Mouse (Mus musculus) intestine, postnatal 0 days (tissue): ENCODE results near the gene Xrcc3. TPM values are rescaled to one million over a fixed set of nuclear protein-coding genes. Genes with fewer than 3 reads are reported as not detected.

Experiments
- ATAC-seq: fragments of 200-750 bp; cut with Nextera tagmentation; 2 replicates; pipeline ENCODE4 v1.8.0; 2017; ENCODE audit warnings: mild to moderate bottlenecking, moderate TSS enrichment, moderate library complexity
- H3K27ac ChIP-seq: fragments of 300-500 bp; sonication (generic); 2 replicates; pipeline ENCODE4 v1.5.1; 2014; ENCODE audit warnings: mild to moderate bottlenecking, low read depth, low read length, moderate library complexity
- H3K27me3 ChIP-seq: fragments of 300-500 bp; sonication (generic); replicated peaks from 2 replicates; pipeline ENCODE4 v1.6.1; 2014; ENCODE audit warnings: low read length, mixed read lengths; ENCODE audit not compliant: control insufficient read depth, insufficient read depth
- H3K36me3 ChIP-seq: fragments of 300-500 bp; sonication (generic); 2 replicates; pipeline ENCODE4 v1.6.1; 2014; ENCODE audit warnings: mild to moderate bottlenecking, moderate library complexity; ENCODE audit not compliant: control insufficient read depth, insufficient read depth
- H3K4me1 ChIP-seq: fragments of 300-500 bp; sonication (generic); replicated peaks from 2 replicates; pipeline ENCODE4 v1.6.1; 2014; ENCODE audit warnings: antibody characterized with exemption, low read length, mixed read lengths; ENCODE audit not compliant: control insufficient read depth, insufficient read depth
- H3K4me2 ChIP-seq: fragments of 300-500 bp; sonication (generic); replicated peaks from 2 replicates; pipeline ENCODE4 v1.6.1; 2014; ENCODE audit warnings: low read depth, mild to moderate bottlenecking, moderate library complexity
- H3K4me3 ChIP-seq: fragments of 300-500 bp; sonication (generic); 2 replicates; pipeline ENCODE4 v1.5.1; 2014; ENCODE audit warnings: low read depth, low read length
- H3K9ac ChIP-seq: fragments of 300-500 bp; sonication (generic); 2 replicates; pipeline ENCODE4 v1.6.1; 2014; ENCODE audit warnings: mild to moderate bottlenecking, low read depth, low read length
- H3K9me3 ChIP-seq: fragments of 300-500 bp; sonication (generic); 2 replicates; pipeline ENCODE4 v1.6.1; 2016; ENCODE audit warnings: mixed run types; ENCODE audit not compliant: control insufficient read depth
- CTCF ChIP-seq: sonication (generic); IDR thresholded peaks from 2 replicates; pipeline ENCODE4 v1.5.1; 2016; ENCODE audit warnings: low read depth, mild to moderate bottlenecking, control low read depth, antibody characterized with exemption, moderate library complexity
- WGBS: fragments of 180-500 bp; shearing (Covaris S2); extraction: QIAGEN DNeasy Blood & Tissue Kit; methylation state at CpG from one replicate; pipeline ENCODE4 v1.1.7; 2014; 5-methylcytosine and 5-hydroxymethylcytosine counted together
- polyA plus RNA-seq: library from polyadenylated mRNA; unstranded; fragments of >200 nt; fragmentation: Nextera tagmentation; extraction: Ambion mirVana; gene quantifications from 2 replicates; pipeline ENCODE4 v1.2.1, GENCODE M21; 2015

Xrcc3 gene
- polyA plus RNA-seq, 1 experiment from 2014 or later = 6.1 TPM

GRCm38 (mm10) chr12:111800459-111801183, 13.1 kb downstream of the Xrcc3 start:
- ATAC-seq = peak; percentile 27; the same call in 1 of the 2 replicates
- Histone ChIP-seq H3K4me3 (no peak overlapping the region), H3K27me3 (no peaks in the 10 kb centered on the region), H3K9me3 (no peaks in the 10 kb centered on the region), H3K4me1 (no peaks in the 10 kb centered on the region; the same call in 1 of the 2 replicates), H3K4me2 (no peak overlapping the region), H3K36me3 (peaks cover 76% of the 10 kb centered on the region), H3K27ac (peak overlapping the region; percentile 50; the same call in 1 of the 2 replicates), H3K9ac (no peak overlapping the region)
- 50% methylated on average over 10 of the region's 10 CpGs for WGBS
- TF ChIP-seq CTCF = no peak

DNA sequence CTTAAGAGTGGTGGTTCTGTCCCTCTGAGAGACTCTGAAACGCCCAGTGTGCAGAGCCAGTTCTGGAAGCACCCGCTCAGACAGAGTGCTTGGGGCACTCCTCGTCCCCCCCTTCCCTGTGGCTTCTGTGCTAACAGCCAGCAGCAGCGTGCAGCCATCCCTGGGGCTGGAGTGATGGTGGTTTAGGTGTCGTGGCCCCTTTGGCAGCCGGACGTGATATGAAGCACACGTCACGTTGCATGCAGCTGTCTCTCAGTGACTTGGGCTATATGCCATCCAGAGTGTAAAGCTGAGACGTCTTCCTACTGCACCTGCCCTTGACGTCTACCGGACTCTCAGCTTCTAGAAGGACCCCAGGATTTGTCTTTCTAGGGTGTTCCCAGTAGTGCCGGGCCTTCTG, 15.2 kb downstream of the Xrcc3 start:
- H3K4me3 ChIP-seq = no peak overlapping the region
- no peak overlapping the region; the same call in 1 of the 2 replicates for H3K27ac ChIP-seq
- H3K4me2 ChIP-seq = no peak overlapping the region
- no peak overlapping the region for H3K9ac ChIP-seq
- no peak for TF ChIP-seq CTCF
- no peak for ATAC-seq
- H3K27me3 ChIP-seq = no peaks in the 10 kb centered on the region
- H3K36me3 ChIP-seq = peaks cover 75% of the 10 kb centered on the region
- 93% methylated on average over 13 of the region's 13 CpGs for WGBS
- no peaks in the 10 kb centered on the region; the same call in 1 of the 2 replicates for H3K4me1 ChIP-seq
- H3K9me3 ChIP-seq = no peaks in the 10 kb centered on the region

DNA sequence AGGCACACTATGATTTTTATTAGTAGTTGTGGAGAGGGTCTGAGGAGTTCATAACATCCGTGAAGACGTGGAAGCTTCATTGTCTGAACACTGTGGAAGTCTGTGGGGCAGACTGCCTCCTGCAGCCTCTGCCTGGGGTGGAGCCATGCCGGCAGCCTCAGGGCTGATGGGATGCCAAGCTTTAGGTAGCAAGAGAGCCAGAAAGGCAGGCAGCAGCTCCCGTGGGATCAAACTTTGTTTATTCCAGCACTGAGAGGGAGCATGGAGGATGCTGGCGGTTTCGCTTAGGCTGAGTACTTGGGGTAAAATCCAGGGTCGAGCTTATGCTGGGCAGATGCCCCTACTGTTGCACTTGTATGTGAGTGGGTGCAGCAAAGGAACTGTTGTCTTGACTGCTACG, 16.4 kb downstream of the Xrcc3 start:
- Histone ChIP-seq H3K9ac (0 out of 2 replicates have a peak overlapping the region, but pooled peaks have one; percentile 22), H3K27me3 (no peaks in the 10 kb centered on the region), H3K4me2 (no peak overlapping the region), H3K9me3 (no peaks in the 10 kb centered on the region), H3K27ac (no peak overlapping the region), H3K4me3 (no peak overlapping the region), H3K36me3 (peaks cover 73% of the 10 kb centered on the region), H3K4me1 (no peaks in the 10 kb centered on the region; the same call in 1 of the 2 replicates)
- WGBS = 82% methylated on average over 8 of the region's 8 CpGs
- TF ChIP-seq CTCF = no peak
- ATAC-seq = no peak

DNA sequence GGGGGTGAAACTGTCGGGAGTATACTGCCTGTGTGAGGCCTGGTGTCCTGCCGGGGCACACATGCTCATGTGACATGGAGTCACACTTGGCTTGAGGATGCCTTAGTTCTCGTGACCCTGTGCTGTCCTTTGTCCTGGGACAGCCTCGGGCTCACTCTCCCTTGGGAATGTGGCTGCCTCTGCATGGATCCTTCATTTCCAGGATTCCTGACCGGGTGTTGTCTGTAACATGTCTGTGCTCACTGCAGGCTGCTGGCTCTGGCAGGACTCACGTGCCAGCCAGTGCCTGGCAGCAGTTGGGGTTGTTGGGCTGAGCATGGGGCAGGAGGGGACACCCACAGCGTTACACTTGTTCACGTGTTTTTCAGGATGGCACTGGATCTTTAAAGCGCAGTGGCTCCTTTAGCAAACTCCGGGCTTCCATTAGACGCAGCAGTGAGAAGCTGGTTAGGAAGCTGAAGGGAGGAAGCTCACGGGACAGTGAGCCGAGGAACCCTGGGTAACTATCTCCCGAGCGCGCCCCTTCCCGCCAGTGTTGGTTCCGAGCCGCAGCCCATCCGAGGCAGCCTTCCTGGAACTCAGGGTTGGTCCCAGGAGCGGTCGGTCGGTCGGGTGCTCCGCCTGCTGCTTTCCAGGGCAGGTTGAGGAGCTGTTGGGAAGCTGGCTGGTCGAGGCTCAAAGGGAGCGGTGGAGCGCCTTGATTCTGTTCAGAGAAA, 18.3 kb downstream of the Xrcc3 start:
- no peak overlapping the region for H3K9ac ChIP-seq
- peak overlapping the region; percentile 88 for H3K27ac ChIP-seq
- H3K4me1 ChIP-seq = no peaks in the 10 kb centered on the region; the same call in 1 of the 2 replicates
- no peak for ATAC-seq
- H3K4me2 ChIP-seq = no peak overlapping the region
- H3K36me3 ChIP-seq = peaks cover 76% of the 10 kb centered on the region
- no peaks in the 10 kb centered on the region for H3K9me3 ChIP-seq
- no peak overlapping the region for H3K4me3 ChIP-seq
- WGBS = 87% methylated on average over 28 of the region's 28 CpGs
- no peaks in the 10 kb centered on the region for H3K27me3 ChIP-seq
- no peak for TF ChIP-seq CTCF

DNA sequence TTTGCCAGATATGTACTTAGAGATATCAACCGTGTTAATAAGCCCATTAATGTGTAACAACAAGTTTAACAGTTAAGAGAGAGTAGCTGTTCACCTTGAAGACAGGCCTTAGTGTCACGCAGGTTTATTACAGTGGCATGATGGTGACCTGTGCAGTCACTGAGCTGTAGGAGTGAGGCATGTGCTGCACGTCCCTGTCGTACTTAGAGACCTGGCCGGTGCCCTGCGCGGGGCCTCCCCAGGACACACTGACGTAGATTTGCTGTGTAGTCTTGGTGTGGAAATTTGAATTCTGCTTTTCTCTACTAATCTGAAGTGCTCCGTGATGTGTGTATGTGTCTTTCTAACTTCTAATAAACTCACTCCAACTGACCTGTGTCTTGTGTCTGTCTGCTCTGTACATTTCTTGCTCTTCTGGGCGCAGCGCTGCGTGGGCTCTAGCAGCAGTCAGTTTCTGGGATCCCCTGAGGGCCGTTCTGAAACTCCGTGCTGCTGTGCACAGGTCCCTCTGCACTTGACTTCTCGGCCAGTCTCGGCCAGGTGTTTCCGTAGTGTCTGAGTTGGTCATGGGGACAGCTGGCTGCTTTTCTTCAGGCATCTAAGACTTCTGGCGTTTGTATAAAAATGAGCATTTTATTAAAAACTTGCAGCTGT, 19.0 kb downstream of the Xrcc3 start:
- peak; percentile 74 for ATAC-seq
- 68% methylated on average over 18 of the region's 18 CpGs for WGBS
- TF ChIP-seq CTCF = no peak

GRCm38 (mm10) chr12:111794102-111794501, 19.6 kb downstream of the Xrcc3 start:
- 29% methylated on average over 22 of the region's 22 CpGs for WGBS
- peak; percentile 62 for ATAC-seq
- Histone ChIP-seq H3K36me3 (peaks cover 86% of the 10 kb centered on the region), H3K27ac (peak overlapping the region; percentile 88), H3K9ac (0 out of 2 replicates have a peak overlapping the region, but pooled peaks have one; percentile 34), H3K4me3 (no peak overlapping the region), H3K9me3 (no peaks in the 10 kb centered on the region), H3K27me3 (no peaks in the 10 kb centered on the region), H3K4me2 (peak overlapping the region; percentile 35), H3K4me1 (peaks cover 6% of the 10 kb centered on the region; the same call in 1 of the 2 replicates)
- TF ChIP-seq CTCF = peak; percentile 50

More for the DNA sequence above, 19.0 kb downstream of the Xrcc3 start:
- Histone ChIP-seq H3K4me1 (peaks cover under 1% of the 10 kb centered on the region; the same call in 1 of the 2 replicates), H3K4me2 (peak overlapping the region; percentile 35), H3K27me3 (no peaks in the 10 kb centered on the region), H3K27ac (peak overlapping the region; percentile 88), H3K9me3 (no peaks in the 10 kb centered on the region), H3K9ac (0 out of 2 replicates have a peak overlapping the region, but pooled peaks have one; percentile 34), H3K4me3 (no peak overlapping the region), H3K36me3 (peaks cover 82% of the 10 kb centered on the region)
